Mouse (Mus musculus) Muller cell, postnatal 12 days (primary cell): ENCODE measurements at regions not wholly inside any gene's neighbourhood (a gene's known extent, or its start where the extent isn't known, plus 50 kb on each side); places are given as distances from the start of the nearest gene placed in this dataset.

ENCODE experiments used
- DNase-seq: peaks from one replicate; pipeline ENCODE4 v3.0.0-alpha.2; 2015; ENCODE audit errors: inconsistent ontology term

- no peak for DNase-seq
Observed at GRCm38 (mm10) chr16:91156506-91156905, 61.6 kb upstream of the 4932438H23Rik start.

- no peak for DNase-seq
Observed at GRCm38 (mm10) chr16:91160679-91161078, 64.6 kb upstream of the Olig2 start.

GRCm38 (mm10) chr16:91161616-91162015 is 63.6 kb upstream of the Olig2 start:
- DNase-seq = no peak

- DNase-seq = no peak
Observed at GRCm38 (mm10) chr16:91162381-91162780, 62.9 kb upstream of the Olig2 start.

GRCm38 (mm10) chr16:91165906-91166305 is 59.4 kb upstream of the Olig2 start:
- no peak for DNase-seq

- DNase-seq = no peak
Observed at GRCm38 (mm10) chr16:91166866-91167265, 58.4 kb upstream of the Olig2 start.

GRCm38 (mm10) chr16:91168398-91168797 is 56.9 kb upstream of the Olig2 start:
- DNase-seq = no peak

GRCm38 (mm10) chr16:91169829-91170228 is 55.4 kb upstream of the Olig2 start:
- DNase-seq = peak; percentile 48

- DNase-seq = no peak
Observed at GRCm38 (mm10) chr16:91171911-91172440, 53.3 kb upstream of the Olig2 start.

- DNase-seq = no peak
Observed at GRCm38 (mm10) chr16:91172510-91172909, 52.7 kb upstream of the Olig2 start.

- no peak for DNase-seq
Observed at GRCm38 (mm10) chr16:91173241-91173640, 52.0 kb upstream of the Olig2 start.

GRCm38 (mm10) chr16:91173870-91174278 is 51.4 kb upstream of the Olig2 start:
- no peak for DNase-seq

- no peak for DNase-seq
Observed at GRCm38 (mm10) chr16:91174401-91174800, 50.9 kb upstream of the Olig2 start.
